Mouse (Mus musculus): Measurements from ENCODE around the gene Atp5mpl. TPM values are rescaled to one million over a fixed set of nuclear protein-coding genes. Genes with fewer than 3 reads are reported as not detected.
"Not testable (repeated sequence)": the region's sequence is repeated elsewhere in the genome, so short reads cannot be mapped to it uniquely, and the experiment has no call there.

Atp5mpl gene
- polyA plus RNA-seq, 2 experiments, result 139 to 642 TPM

GRCm38 (mm10) chr12:111956173-111956572 lies 10.6 kb downstream of the Atp5mpl start:
- Histone ChIP-seq H3K9me3 (ENCODE audit: control insufficient read depth, low read length) (no peaks in the 10 kb centered on the region), H3K9ac (replicated peaks) (no peak overlapping the region), H3K4me1 (replicated peaks; ENCODE audit: control insufficient read depth in 2 of 2, insufficient read depth in 2 of 2, low read length in 1 of 2) (peaks cover 0 to 7% of the 10 kb centered on the region in 2 experiments; a peak in 2 of 4 replicates), H3K4me2 (ENCODE audit: low read depth) (no peak overlapping the region), H3K36me3 (replicated peaks; ENCODE audit: control insufficient read depth, insufficient read depth, low read depth) (peaks cover 18% of the 10 kb centered on the region), H3K4me3 (ENCODE audit: insufficient read depth in 1 of 2, low read depth in 2 of 2, low read length in 2 of 2) (no peak overlapping the region), H3K27me3 (ENCODE audit: control insufficient read depth, insufficient read depth, low read length) (no peaks in the 10 kb centered on the region), H3K27ac (no peak overlapping the region)
- no peak for DNase-seq (ENCODE audit: low read depth in 3 of 3, low spot score in 3 of 3)
- ATAC-seq (ENCODE audit: insufficient read depth), result no peak
- no peak for TF ChIP-seq CTCF (IDR thresholded peaks at IDR 0.05; ENCODE audit: low read depth)
- no peak for TF ChIP-seq EP300 (IDR thresholded peaks at IDR 0.05; ENCODE audit: low read depth)
- WGBS (ENCODE audit: insufficient replicate concordance), result 61% methylated on average over 5 of the region's 5 CpGs

GRCm38 (mm10) chr12:111951701-111952100 lies 15.1 kb downstream of the Atp5mpl start:
- Histone ChIP-seq H3K9me3 (ENCODE audit: control insufficient read depth, low read length) (no peaks in the 10 kb centered on the region), H3K27ac (no peak overlapping the region), H3K4me3 (ENCODE audit: insufficient read depth in 1 of 2, low read depth in 2 of 2, low read length in 2 of 2) (no peak overlapping the region), H3K27me3 (ENCODE audit: control insufficient read depth, insufficient read depth, low read length) (no peaks in the 10 kb centered on the region; the same call in 1 of the 2 replicates), H3K4me2 (ENCODE audit: low read depth) (no peak overlapping the region), H3K9ac (replicated peaks) (no peak overlapping the region), H3K4me1 (replicated peaks; ENCODE audit: control insufficient read depth in 2 of 2, insufficient read depth in 2 of 2, low read length in 1 of 2) (peaks cover 0 to 3% of the 10 kb centered on the region in 2 experiments; a peak in 1 of 4 replicates), H3K36me3 (replicated peaks; ENCODE audit: control insufficient read depth, insufficient read depth, low read depth) (no peaks in the 10 kb centered on the region)
- 60% methylated on average over 5 of the region's 5 CpGs for WGBS (ENCODE audit: insufficient replicate concordance)
- DNase-seq (ENCODE audit: low read depth in 3 of 3, low spot score in 3 of 3), result no peak
- ATAC-seq (ENCODE audit: insufficient read depth), result no peak
- TF ChIP-seq EP300 (IDR thresholded peaks at IDR 0.05; ENCODE audit: low read depth), result no peak
- no peak for TF ChIP-seq CTCF (IDR thresholded peaks at IDR 0.05; ENCODE audit: low read depth)

- Histone ChIP-seq H3K4me2 (ENCODE audit: low read depth) (no peak overlapping the region), H3K9me3 (ENCODE audit: control insufficient read depth, low read length) (no peaks in the 10 kb centered on the region), H3K36me3 (replicated peaks; ENCODE audit: control insufficient read depth, insufficient read depth, low read depth) (no peaks in the 10 kb centered on the region), H3K4me1 (replicated peaks; ENCODE audit: control insufficient read depth in 2 of 2, insufficient read depth in 2 of 2, low read length in 1 of 2) (peaks cover 3 to 9% of the 10 kb centered on the region in 2 experiments), H3K27me3 (ENCODE audit: control insufficient read depth, insufficient read depth, low read length) (no peaks in the 10 kb centered on the region; the same call in 1 of the 2 replicates), H3K27ac (no peak overlapping the region), H3K4me3 (ENCODE audit: insufficient read depth in 1 of 2, low read depth in 2 of 2, low read length in 2 of 2) (no peak overlapping the region), H3K9ac (replicated peaks) (no peak overlapping the region)
- DNase-seq (ENCODE audit: low read depth in 3 of 3, low spot score in 3 of 3) (no peak), ATAC-seq (ENCODE audit: insufficient read depth) (no peak)
- WGBS (ENCODE audit: insufficient replicate concordance), result 62% methylated on average over 5 of the region's 5 CpGs
- no peak for TF ChIP-seq EP300 (IDR thresholded peaks at IDR 0.05; ENCODE audit: low read depth)
- no peak for TF ChIP-seq CTCF (IDR thresholded peaks at IDR 0.05; ENCODE audit: low read depth)
These were observed 16.3 kb downstream of the Atp5mpl start for GRCm38 (mm10) chr12:111950486-111950885.

GRCm38 (mm10) chr12:111946716-111947115 lies 20.1 kb downstream of the Atp5mpl start:
- Histone ChIP-seq H3K4me1 (replicated peaks; ENCODE audit: control insufficient read depth in 2 of 2, insufficient read depth in 2 of 2, low read length in 1 of 2) (peaks cover 17 to 28% of the 10 kb centered on the region in 2 experiments), H3K27ac (no peak overlapping the region), H3K9me3 (ENCODE audit: control insufficient read depth, low read length) (no peaks in the 10 kb centered on the region), H3K9ac (replicated peaks) (no peak overlapping the region), H3K36me3 (replicated peaks; ENCODE audit: control insufficient read depth, insufficient read depth, low read depth) (no peaks in the 10 kb centered on the region), H3K4me2 (ENCODE audit: low read depth) (no peak overlapping the region), H3K4me3 (ENCODE audit: insufficient read depth in 1 of 2, low read depth in 2 of 2, low read length in 2 of 2) (no peak overlapping the region), H3K27me3 (ENCODE audit: control insufficient read depth, insufficient read depth, low read length) (no peaks in the 10 kb centered on the region; the same call in 1 of the 2 replicates)
- DNase-seq (ENCODE audit: low read depth in 3 of 3, low spot score in 3 of 3) (peak; percentile 40 to 50 (median 42)), ATAC-seq (ENCODE audit: insufficient read depth) (no peak; the same call in 1 of the 2 replicates)
- 12% methylated on average over 2 of the region's 2 CpGs for WGBS (ENCODE audit: insufficient replicate concordance)
- TF ChIP-seq EP300 (IDR thresholded peaks at IDR 0.05; ENCODE audit: low read depth) (no peak), CTCF (IDR thresholded peaks at IDR 0.05; ENCODE audit: low read depth) (peak; percentile 86)

GRCm38 (mm10) chr12:111945765-111946655 lies 20.8 kb downstream of the Atp5mpl start:
- not testable (repeated sequence) for DNase-seq (ENCODE audit: low read depth in 3 of 3, low spot score in 3 of 3); H3K9me3 ChIP-seq (ENCODE audit: control insufficient read depth, low read length); H3K9ac ChIP-seq (replicated peaks); H3K27me3 ChIP-seq (ENCODE audit: control insufficient read depth, insufficient read depth, low read length); H3K4me3 ChIP-seq (ENCODE audit: insufficient read depth in 1 of 2, low read depth in 2 of 2, low read length in 2 of 2); H3K36me3 ChIP-seq (replicated peaks; ENCODE audit: control insufficient read depth, insufficient read depth, low read depth)
- ATAC-seq (ENCODE audit: insufficient read depth), result peak; percentile 68
- Histone ChIP-seq H3K4me2 (ENCODE audit: low read depth) (peak overlapping the region; percentile 55; the same call in 1 of the 2 replicates), H3K27ac (peak overlapping the region; percentile 84), H3K4me1 (replicated peaks; ENCODE audit: control insufficient read depth in 2 of 2, insufficient read depth in 2 of 2, low read length in 1 of 2) (peaks cover 17 to 28% of the 10 kb centered on the region in 2 experiments)
- WGBS (ENCODE audit: insufficient replicate concordance), result 13% methylated on average over 8 of the region's 15 CpGs
